Mouse (Mus musculus): ENCODE measurements at regions not wholly inside any gene's neighbourhood (a gene's known extent, or its start where the extent isn't known, plus 50 kb on each side); places are given as distances from the start of the nearest gene placed in this dataset.

DNA sequence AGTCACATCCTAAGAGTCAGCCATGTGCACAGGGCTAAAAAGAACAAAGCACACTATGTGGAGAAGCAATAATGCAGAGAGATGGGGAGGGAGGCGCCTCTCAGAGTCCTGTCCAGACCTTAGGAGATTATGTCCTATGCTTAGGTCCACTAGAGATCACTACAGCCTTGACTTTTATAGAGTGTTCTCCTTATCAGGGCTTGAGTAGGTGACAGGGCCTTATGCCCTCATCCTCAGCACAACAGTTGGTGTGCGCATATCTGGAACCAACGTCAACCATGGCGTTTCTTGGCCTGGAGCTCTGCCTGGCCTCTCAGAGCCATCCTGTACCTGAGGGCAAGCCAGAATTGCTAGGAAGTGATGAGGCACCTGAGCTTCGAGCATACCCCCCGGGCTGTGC lies 162.6 kb upstream of the Gm10131 start:
- in situ Hi-C loops (cut with MboI; ENCODE audit: low pct_unique_long_range_greater_than_20kb), result loop anchor here (5.0 kb wide), 1 partner anchor 37 kb away; no protein-coding TSS in a partner anchor
- ChIA-PET CTCF (no interaction called here), POLR2A (no interaction called here)
- H3K27me3 ChIP-seq, result no peaks in the 10 kb centered on the region
- DNase-seq (ENCODE audit: low read depth, low spot score) (no peak), ATAC-seq (no peak)
- TF ChIP-seq CTCF (IDR thresholded peaks at IDR 0.05), result no peak

DNA sequence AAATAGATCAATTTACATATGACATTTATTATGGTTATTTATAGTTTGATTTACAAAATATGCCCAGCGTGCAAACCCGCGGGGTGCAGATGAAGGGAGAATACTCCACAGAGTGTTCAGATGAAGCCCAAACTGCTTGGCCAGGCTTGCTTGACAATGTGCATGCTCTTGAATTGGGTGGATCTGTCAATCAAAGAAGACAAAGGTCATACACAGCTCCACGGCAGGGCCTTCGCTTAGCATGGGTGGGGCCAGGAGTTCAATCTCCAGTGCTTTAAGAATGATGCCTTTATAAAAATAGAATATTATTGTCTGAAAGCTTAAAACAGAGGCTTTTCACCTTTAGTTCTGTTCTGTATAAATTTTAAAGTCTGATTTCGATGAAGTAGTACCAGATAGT lies 158.3 kb upstream of the Gm10131 start:
- no peak for DNase-seq (ENCODE audit: low read depth, low spot score)
- ATAC-seq, result no peak
- no peak for TF ChIP-seq CTCF (IDR thresholded peaks at IDR 0.05)
- H3K27me3 ChIP-seq, result no peaks in the 10 kb centered on the region
- ChIA-PET POLR2A (no interaction called here), CTCF (no interaction called here)
- in situ Hi-C loops (cut with MboI; ENCODE audit: low pct_unique_long_range_greater_than_20kb), result loop anchor here (5.0 kb wide), 1 partner anchor 33 kb away; no protein-coding TSS in a partner anchor

DNA sequence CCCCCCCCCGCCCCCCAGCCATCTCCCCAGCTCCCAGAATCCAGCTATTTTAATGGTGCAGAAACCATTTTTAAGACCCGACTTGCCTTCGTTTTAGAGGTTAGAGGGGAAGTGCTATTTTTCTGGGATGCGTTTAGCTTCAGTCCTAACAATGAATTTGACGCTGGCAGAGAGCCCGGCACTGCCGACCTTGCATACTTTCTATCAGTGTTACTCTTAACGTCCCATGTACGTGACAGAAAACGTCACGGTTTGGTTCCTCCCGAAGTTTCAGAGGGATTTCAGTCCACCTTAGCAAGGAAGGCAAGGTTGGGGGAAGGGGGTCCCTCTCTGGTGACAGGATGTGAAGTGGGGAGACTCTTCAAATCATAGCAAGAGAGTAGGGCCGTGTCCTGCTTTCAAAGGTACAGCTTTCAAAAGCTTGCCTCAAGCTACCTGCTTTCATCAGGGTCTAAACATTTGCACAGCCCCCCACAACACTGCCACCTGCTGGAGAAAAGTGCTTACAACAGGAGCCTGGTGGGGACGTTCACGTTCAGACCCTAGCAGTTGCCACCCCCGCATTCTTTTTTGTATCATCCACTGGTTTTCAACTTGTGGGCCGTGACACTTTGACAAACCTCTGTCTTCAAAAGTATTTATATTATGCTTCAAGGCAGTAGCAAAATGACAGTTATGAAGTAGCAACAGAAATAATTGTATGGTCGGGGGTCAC lies 157.4 kb upstream of the Gm10131 start:
- POLR2A ChIA-PET, result no interaction called here
- no peak for DNase-seq (ENCODE audit: low read depth, low spot score)
- no peak for ATAC-seq
- TF ChIP-seq CTCF (IDR thresholded peaks at IDR 0.05), result peak; percentile 43
- CTCF ChIA-PET, result interaction anchor here (1.3 kb wide), 1 partner anchor 39 kb away, joined by 5 read pairs; no protein-coding TSS in a partner anchor
- no peaks in the 10 kb centered on the region for H3K27me3 ChIP-seq
- in situ Hi-C loops (cut with MboI; ENCODE audit: low pct_unique_long_range_greater_than_20kb), result no loop called here

DNA sequence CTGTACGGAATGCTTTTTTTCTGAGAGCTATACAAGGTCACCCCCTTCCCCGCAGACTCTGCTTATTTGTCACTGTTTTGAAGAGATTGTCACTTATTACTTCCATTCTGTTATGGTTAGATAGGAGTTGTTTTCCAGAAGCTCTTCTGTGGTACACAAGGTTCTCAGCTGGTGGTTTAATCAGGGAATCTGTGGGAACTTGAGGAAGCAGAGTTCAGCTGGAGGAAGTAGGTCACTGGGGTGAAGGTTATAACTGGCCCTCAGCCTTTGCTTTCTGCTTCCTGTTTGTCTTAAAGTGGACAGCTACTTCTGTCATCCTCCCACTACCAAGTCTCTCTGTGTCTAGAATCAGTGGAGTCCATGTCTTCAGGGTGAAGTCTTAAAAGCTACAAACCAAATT lies 143.4 kb upstream of the Gm10131 start:
- ATAC-seq (no peak), DNase-seq (ENCODE audit: low read depth, low spot score) (no peak)
- ChIA-PET POLR2A (no interaction called here), CTCF (interaction anchor here (1.6 kb wide), 1 partner anchor 17 kb away, joined by 4 read pairs; no protein-coding TSS in a partner anchor)
- no peak for TF ChIP-seq CTCF (IDR thresholded peaks at IDR 0.05)
- in situ Hi-C loops (cut with MboI; ENCODE audit: low pct_unique_long_range_greater_than_20kb), result no loop called here
- no peaks in the 10 kb centered on the region for H3K27me3 ChIP-seq

DNA sequence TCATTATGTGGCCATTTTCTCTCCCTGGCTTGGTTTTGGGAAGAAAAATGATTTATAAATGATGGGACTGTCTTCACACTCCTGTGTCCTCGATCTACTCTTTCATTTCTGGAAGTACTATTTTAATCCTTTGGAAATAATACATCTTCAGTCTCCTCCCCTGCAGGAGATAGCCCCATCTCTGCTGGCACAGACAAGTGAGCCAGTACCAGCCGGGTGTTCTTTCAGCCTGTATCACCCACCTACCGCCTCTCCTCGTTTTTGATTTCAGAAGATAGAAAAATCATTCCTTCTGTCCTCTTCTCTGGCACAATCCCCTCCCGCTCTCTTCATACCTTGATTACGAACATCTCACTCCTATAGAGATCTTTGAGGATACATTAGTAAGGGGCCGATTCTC lies 140.4 kb upstream of the Gm10131 start:
- ATAC-seq (no peak), DNase-seq (ENCODE audit: low read depth, low spot score) (no peak)
- ChIA-PET POLR2A (no interaction called here), CTCF (interaction anchor here (1.2 kb wide), 1 partner anchor 15 kb away, joined by 3 read pairs; no protein-coding TSS in a partner anchor)
- no peaks in the 10 kb centered on the region for H3K27me3 ChIP-seq
- in situ Hi-C loops (cut with MboI; ENCODE audit: low pct_unique_long_range_greater_than_20kb), result no loop called here
- TF ChIP-seq CTCF (IDR thresholded peaks at IDR 0.05), result no peak

DNA sequence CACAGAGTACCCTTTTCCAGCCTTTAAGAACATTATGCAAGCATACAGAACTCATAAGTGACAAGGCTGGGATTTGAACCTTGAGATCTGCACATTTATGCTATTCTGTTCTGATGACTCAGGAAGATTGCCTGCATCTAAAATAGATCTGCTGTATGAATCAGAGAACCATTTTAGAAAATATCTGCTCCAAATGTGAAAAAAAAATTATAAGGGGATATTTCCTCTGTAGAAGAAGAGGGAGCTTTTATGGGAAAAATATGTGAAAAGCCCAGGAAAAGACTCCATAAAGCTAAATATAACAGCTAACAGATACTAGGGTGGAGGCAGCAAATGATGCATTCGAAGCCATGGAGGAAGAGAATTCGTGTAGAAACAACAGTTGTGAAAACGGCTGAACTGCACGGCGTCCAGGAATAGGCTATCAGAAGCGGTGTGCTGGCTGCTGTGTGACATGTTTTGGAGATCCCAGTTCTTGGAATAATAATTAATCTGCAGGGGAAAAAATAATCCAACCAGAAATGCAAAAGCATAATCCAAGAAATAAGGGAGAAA lies 127.9 kb upstream of the Gm10131 start:
- ATAC-seq (no peak), DNase-seq (ENCODE audit: low read depth, low spot score) (no peak)

DNA sequence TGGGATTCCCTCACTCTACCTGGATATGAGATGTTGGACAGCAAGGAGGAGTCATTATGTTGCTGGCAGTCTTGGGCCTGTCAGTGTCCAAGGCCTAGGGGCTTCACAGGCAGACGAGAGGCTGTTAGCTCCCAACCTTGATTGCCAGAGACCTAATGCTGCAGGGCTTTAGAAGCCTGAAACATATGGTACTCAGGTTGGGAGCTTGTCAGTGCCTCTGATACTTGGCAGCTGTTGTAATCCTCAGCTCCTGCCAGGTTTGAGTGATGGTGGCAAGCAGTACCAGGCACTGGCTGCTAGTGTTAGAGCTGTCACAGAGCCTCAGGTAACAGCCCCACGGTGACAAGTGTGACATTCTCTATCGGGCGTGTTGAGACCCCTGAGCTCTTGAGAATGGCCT lies 122.2 kb upstream of the Gm10131 start:
- H3K27me3 ChIP-seq, result no peaks in the 10 kb centered on the region
- ATAC-seq, result no peak
- POLR2A ChIA-PET, result no interaction called here
- in situ Hi-C loops (cut with MboI; ENCODE audit: low pct_unique_long_range_greater_than_20kb), result no loop called here
- DNase-seq (ENCODE audit: low read depth, low spot score), result no peak
- no peak for TF ChIP-seq CTCF (IDR thresholded peaks at IDR 0.05)
- CTCF ChIA-PET, result interaction anchor here (0.6 kb wide), 1 partner anchor 18 kb away, joined by 3 read pairs; no protein-coding TSS in a partner anchor

More for the DNA sequence above, 127.9 kb upstream of the Gm10131 start:
- H3K27me3 ChIP-seq, result no peaks in the 10 kb centered on the region
- TF ChIP-seq CTCF (IDR thresholded peaks at IDR 0.05), result no peak
- in situ Hi-C loops (cut with MboI; ENCODE audit: low pct_unique_long_range_greater_than_20kb), result loop anchor here (5.0 kb wide), 1 partner anchor 33 kb away; no protein-coding TSS in a partner anchor
- ChIA-PET CTCF (interaction anchor here (1.5 kb wide), 1 partner anchor 16 kb away, joined by 4 read pairs; no protein-coding TSS in a partner anchor), POLR2A (interaction anchor here (0.6 to 0.9 kb wide), 2 partner anchors 12 to 128 kb away, joined by 3 to 4 read pairs; no protein-coding TSS in a partner anchor)

DNA sequence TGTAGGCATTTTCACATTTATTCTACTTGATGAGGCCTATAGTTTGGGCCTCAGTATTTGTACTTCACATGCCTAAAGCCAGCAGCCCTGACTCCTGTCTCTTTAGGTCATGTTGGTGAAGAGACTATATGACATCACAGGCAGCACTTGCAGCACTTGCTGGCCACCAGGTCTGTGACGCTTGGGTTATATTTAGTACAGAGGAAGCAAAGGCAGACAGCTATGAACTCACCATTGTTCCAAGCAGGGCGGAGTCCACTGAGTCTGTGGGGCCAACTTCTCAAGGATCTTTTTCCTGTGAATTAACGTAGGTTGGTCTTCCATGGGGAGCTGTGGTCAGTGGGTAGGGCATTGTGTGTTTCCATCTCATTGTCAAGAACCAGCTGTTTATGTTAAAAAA lies 117.9 kb upstream of the Gm10131 start:
- no peak for TF ChIP-seq CTCF (IDR thresholded peaks at IDR 0.05)
- CTCF ChIA-PET, result interaction anchor here (0.9 kb wide), 1 partner anchor 39 kb away, joined by 5 read pairs; no protein-coding TSS in a partner anchor
- H3K27me3 ChIP-seq, result no peaks in the 10 kb centered on the region
- DNase-seq (ENCODE audit: low read depth, low spot score) (no peak), ATAC-seq (no peak)
- POLR2A ChIA-PET, result no interaction called here
- in situ Hi-C loops (cut with MboI; ENCODE audit: low pct_unique_long_range_greater_than_20kb), result no loop called here

DNA sequence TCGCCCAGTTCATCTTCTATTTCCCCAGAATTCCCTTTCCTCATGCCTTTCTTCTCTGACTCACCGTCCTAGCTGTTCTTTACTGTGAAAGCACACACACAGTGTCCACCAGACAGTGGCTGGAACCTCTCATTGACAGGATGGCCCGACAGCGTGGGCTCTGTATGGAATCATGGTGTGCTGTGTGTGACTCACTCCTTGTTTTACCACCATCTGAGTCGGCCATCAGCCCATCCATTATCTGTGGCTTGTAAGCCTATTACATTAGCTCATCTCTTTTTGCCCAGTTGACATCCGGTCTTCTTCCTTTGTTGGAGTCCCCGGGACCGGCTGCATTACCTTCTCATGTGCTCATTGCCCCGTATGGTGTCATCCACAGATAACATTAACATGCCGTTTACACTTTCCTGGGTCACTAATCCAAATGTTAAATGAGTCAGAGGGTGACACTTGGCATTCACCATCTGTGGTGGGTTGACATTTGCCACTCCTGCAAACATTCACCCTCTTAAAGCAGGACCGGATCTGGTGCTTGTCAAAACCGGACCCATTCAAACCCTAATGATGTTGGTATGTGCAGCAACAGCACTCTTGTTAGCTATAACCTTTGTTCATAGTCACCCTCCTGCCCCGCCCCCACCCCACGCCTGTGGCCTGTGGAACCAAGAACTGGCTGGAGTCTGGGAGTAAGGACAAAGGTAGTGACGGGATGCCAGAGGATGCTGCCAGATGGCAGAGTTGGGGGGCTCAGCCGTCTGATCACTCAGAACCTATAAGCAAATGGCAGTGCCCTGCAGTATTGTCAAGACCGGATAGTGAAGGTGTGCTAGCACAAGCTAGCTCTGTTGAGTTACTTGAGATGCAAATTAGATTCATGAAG lies 113.7 kb upstream of the Gm10131 start:
- in situ Hi-C loops (cut with MboI; ENCODE audit: low pct_unique_long_range_greater_than_20kb), result no loop called here
- no peaks in the 10 kb centered on the region for H3K27me3 ChIP-seq
- DNase-seq (ENCODE audit: low read depth, low spot score), result no peak
- ATAC-seq, result no peak
- no peak for TF ChIP-seq CTCF (IDR thresholded peaks at IDR 0.05)
- ChIA-PET POLR2A (no interaction called here), CTCF (no interaction called here)

DNA sequence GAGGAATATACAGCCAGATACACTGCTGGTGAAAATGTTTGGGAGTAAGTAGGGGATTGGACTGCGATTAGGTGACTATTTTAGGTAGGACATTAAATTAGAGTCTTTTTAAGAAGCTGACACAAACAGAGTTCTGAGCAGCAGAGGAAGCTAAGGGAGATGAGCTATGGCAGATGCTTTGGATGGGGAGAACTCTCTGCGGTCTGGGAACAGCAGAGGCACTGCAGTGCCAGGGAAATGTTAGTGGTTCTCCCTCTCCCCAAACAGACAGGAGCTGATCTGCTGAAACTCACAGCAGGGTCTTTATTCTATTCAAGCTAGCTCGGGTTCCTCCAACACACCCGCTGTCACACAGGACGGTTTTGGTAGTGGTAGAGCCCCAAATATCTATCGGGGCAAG lies 110.7 kb upstream of the Gm10131 start:
- CTCF ChIA-PET, result interaction anchor here (1.6 kb wide), 1 partner anchor 10 kb away, joined by 4 read pairs; no protein-coding TSS in a partner anchor
- in situ Hi-C loops (cut with MboI; ENCODE audit: low pct_unique_long_range_greater_than_20kb), result no loop called here
- no peaks in the 10 kb centered on the region for H3K27me3 ChIP-seq
- DNase-seq (ENCODE audit: low read depth, low spot score), result no peak
- POLR2A ChIA-PET, result no interaction called here
- no peak for TF ChIP-seq CTCF (IDR thresholded peaks at IDR 0.05)
- ATAC-seq, result no peak
